Mouse (Mus musculus): Measurements from ENCODE around the gene Il1r2. TPM values are rescaled to one million over a fixed set of nuclear protein-coding genes. Genes with fewer than 3 reads are reported as not detected.
A peak's percentile ranks its signal among the peaks of the same experiment; 100 is the strongest.

Il1r2 gene
- polyA plus RNA-seq, 1 experiment from 2014 or later: 0.40 TPM

- Histone ChIP-seq H3K27ac (no peak overlapping the region), H3K4me3 (no peak overlapping the region), H3K4me1 (peaks cover 4% of the 10 kb centered on the region; the same call in 1 of the 2 replicates), H3K9me3 (no peaks in the 10 kb centered on the region), H3K27me3 (ENCODE audit: poor library complexity, severe bottlenecking) (no peaks in the 10 kb centered on the region), H3K36me3 (replicated peaks) (no peaks in the 10 kb centered on the region)
- 100% methylated on average over 2 of the region's 2 CpGs for WGBS
- no peak for DNase-seq (ENCODE audit: extremely low spot score, low spot score)
These were observed 3.4 kb downstream of the Il1r2 start for GRCm38 (mm10) chr1:40077328-40077727.

- Histone ChIP-seq H3K9me3 (no peaks in the 10 kb centered on the region), H3K36me3 (replicated peaks) (no peaks in the 10 kb centered on the region), H3K27me3 (ENCODE audit: poor library complexity, severe bottlenecking) (peaks cover 7% of the 10 kb centered on the region; the same call in 1 of the 2 replicates), H3K4me3 (no peak overlapping the region), H3K4me1 (peaks cover 8% of the 10 kb centered on the region), H3K27ac (no peak overlapping the region)
- DNase-seq (ENCODE audit: extremely low spot score, low spot score): no peak
- 72% methylated on average over 2 of the region's 2 CpGs for whole genome bisulfite sequencing
These were observed 7.2 kb downstream of the Il1r2 start for GRCm38 (mm10) chr1:40081041-40081440.

DNA sequence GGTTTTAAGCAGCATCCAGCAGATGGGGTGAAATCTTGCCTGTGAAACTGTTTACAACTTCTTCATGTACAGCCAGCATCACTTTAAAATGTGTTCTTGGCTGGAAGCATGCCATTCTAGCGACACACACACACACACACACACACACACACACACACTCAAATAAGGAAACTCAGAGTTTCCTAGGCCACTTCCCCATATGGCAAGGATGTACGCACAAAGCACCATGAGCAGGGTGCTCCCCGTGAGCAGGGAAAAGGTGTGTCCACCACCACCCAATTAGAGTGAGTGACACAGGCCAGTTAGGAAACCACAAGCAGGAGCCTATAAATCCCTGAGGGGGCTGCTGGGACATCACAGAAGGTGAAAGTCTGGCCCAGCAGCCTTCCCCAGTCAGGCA lies 10.5 kb downstream of the Il1r2 start:
- Histone ChIP-seq H3K9me3 (no peaks in the 10 kb centered on the region), H3K27me3 (ENCODE audit: poor library complexity, severe bottlenecking) (peaks cover 16% of the 10 kb centered on the region), H3K36me3 (replicated peaks) (no peaks in the 10 kb centered on the region), H3K4me3 (no peak overlapping the region), H3K4me1 (peaks cover 9% of the 10 kb centered on the region), H3K27ac (no peak overlapping the region)
- no peak for DNase-seq (ENCODE audit: extremely low spot score, low spot score)
- 66% methylated on average over 3 of the region's 3 CpGs for WGBS

- no peaks in the 10 kb centered on the region for H3K9me3 ChIP-seq
- H3K4me1 ChIP-seq: peaks cover 9% of the 10 kb centered on the region
- H3K36me3 ChIP-seq (replicated peaks): no peaks in the 10 kb centered on the region
- peak overlapping the region; percentile 58 for H3K4me3 ChIP-seq
- H3K27me3 ChIP-seq (ENCODE audit: poor library complexity, severe bottlenecking): peaks cover 16% of the 10 kb centered on the region
- peak; percentile 82 for DNase-seq (ENCODE audit: extremely low spot score, low spot score)
- 4% methylated on average over 25 of the region's 25 CpGs for WGBS
- peak overlapping the region; percentile 51; the same call in 1 of the 2 replicates for H3K27ac ChIP-seq
These were observed 11.7 kb downstream of the Il1r2 start for GRCm38 (mm10) chr1:40085403-40086182.

- no peaks in the 10 kb centered on the region; the same call in 1 of the 2 replicates for H3K4me1 ChIP-seq
- WGBS: 89% methylated on average over 9 of the region's 9 CpGs
These were observed 17.3 kb downstream of the Il1r2 start for GRCm38 (mm10) chr1:40091160-40091559.

GRCm38 (mm10) chr1:40092541-40092940 lies 18.7 kb downstream of the Il1r2 start:
- no peak overlapping the region for H3K27ac ChIP-seq
- 79% methylated on average over 6 of the region's 6 CpGs for WGBS
- H3K27me3 ChIP-seq (ENCODE audit: poor library complexity, severe bottlenecking): no peaks in the 10 kb centered on the region
- no peak overlapping the region for H3K4me3 ChIP-seq
- no peaks in the 10 kb centered on the region for H3K9me3 ChIP-seq
- H3K36me3 ChIP-seq (replicated peaks): no peaks in the 10 kb centered on the region
- no peak for DNase-seq (ENCODE audit: extremely low spot score, low spot score)
- no peaks in the 10 kb centered on the region for H3K4me1 ChIP-seq

More at GRCm38 (mm10) chr1:40091160-40091559, 17.3 kb downstream of the Il1r2 start:
- Histone ChIP-seq H3K9me3 (no peaks in the 10 kb centered on the region), H3K27me3 (ENCODE audit: poor library complexity, severe bottlenecking) (peaks cover 9% of the 10 kb centered on the region; the same call in 1 of the 2 replicates), H3K4me3 (no peak overlapping the region), H3K36me3 (replicated peaks) (no peaks in the 10 kb centered on the region), H3K27ac (no peak overlapping the region)
- no peak for DNase-seq (ENCODE audit: extremely low spot score, low spot score)

DNA sequence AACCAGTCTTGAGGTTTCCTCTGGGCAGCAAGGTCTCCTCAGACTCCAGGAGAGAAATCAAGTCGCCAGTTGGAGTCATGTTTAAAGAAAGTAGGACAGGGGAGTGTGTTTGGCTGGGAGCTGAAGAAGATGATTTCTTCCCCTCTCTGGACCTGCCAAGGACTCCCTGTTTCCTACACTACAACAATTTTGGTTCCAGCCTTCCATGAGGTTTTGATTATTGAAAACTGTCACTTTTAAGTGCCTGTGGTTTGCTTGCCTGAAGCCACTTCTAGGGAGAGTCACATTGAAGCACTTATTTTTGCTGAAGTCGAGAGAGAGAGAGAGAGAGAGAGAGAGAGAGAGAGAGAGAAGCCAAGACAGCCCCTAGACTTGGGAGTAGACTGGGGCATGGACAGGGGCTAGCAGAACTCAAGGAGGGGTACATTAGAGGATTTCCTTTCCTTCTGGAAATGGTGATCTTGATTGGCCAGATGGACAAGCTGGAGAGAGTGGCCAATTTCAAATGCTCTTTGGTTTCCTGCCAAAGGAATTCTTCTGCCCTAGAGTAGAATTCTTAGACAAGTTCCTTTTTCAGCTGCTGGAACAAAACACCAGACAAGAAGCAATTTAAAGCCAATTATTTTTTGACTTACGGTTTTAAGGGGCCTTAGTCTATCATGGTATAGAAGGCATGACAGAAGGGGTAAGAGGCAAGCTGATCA lies 20.9 kb downstream of the Il1r2 start:
- no peaks in the 10 kb centered on the region for H3K9me3 ChIP-seq
- WGBS: 83% methylated on average over 3 of the region's 3 CpGs
- H3K27me3 ChIP-seq (ENCODE audit: poor library complexity, severe bottlenecking): no peaks in the 10 kb centered on the region

DNA sequence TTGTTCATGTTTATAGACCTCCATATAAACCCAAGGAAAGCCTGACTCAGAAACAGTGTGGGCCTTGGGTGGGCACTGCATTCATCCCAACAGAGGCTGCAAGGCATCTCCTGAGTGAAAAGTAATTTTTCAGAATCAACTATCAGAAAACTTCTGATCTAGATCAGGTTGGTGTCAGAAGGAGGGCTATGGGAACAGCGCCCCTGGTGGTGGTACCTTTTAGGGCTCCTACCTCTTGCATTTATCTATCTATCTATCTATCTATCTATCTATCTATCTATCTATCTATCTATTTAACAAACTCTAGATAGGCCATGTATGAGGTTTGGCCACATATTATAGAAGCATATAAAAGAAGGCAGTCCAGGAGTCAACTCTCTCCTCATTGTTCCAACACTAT lies 21.7 kb downstream of the Il1r2 start:
- H3K9me3 ChIP-seq: no peaks in the 10 kb centered on the region
- no peaks in the 10 kb centered on the region for H3K4me1 ChIP-seq
- 28% methylated on average over 1 of the region's 1 CpGs for WGBS
- H3K27ac ChIP-seq: no peak overlapping the region
- H3K4me3 ChIP-seq: no peak overlapping the region
- H3K36me3 ChIP-seq (replicated peaks): no peaks in the 10 kb centered on the region
- no peaks in the 10 kb centered on the region for H3K27me3 ChIP-seq (ENCODE audit: poor library complexity, severe bottlenecking)
- no peak for DNase-seq (ENCODE audit: extremely low spot score, low spot score)

More for the DNA sequence above, 20.9 kb downstream of the Il1r2 start:
- no peaks in the 10 kb centered on the region for H3K36me3 ChIP-seq (replicated peaks)
- no peaks in the 10 kb centered on the region for H3K4me1 ChIP-seq
- H3K4me3 ChIP-seq: no peak overlapping the region
- DNase-seq (ENCODE audit: extremely low spot score, low spot score): no peak
- H3K27ac ChIP-seq: no peak overlapping the region

DNA sequence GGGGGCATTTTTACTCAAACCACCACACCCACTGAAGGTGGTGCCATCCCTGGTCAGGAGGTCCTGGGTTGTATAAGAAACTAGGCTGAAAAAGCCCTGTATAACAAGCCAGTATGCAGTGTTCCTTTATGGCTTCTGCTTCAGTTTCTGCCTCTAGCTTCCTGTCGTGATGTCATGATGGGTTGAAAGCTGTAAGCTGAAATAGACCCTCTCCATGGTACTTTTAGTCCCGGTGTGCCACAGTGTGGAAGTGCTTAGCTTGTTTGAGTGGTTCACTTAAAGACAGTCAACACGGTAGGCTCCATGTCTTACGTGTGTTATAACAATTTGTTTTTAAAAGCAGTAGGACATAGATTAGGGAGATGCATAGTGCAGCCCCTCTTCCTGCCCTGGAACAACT lies 32.4 kb downstream of the Il1r2 start:
- 91% methylated on average over 4 of the region's 4 CpGs for WGBS

DNA sequence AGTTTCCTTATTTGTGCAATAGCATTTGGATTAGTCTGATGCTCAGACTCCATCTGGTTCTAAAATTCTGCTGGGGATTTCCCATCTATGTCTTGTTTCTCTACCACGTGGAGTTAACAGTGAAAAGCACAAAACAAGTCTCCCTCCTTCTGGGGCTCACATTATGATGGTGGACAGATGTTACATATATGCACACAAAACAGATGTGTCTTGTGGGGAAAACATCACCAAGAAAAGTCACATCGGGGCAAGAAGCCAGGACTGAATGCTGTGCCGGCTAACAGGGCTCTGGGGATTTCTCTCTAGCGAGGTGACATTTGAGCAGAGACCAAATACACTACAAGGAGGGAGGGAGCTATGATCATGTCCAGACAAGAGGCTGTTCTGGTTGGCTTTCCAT lies 32.8 kb downstream of the Il1r2 start:
- Histone ChIP-seq H3K27ac (no peak overlapping the region), H3K36me3 (replicated peaks) (no peaks in the 10 kb centered on the region), H3K4me1 (no peaks in the 10 kb centered on the region), H3K4me3 (no peak overlapping the region), H3K9me3 (no peaks in the 10 kb centered on the region), H3K27me3 (ENCODE audit: poor library complexity, severe bottlenecking) (no peaks in the 10 kb centered on the region)
- 84% methylated on average over 4 of the region's 4 CpGs for WGBS
- DNase-seq (ENCODE audit: extremely low spot score, low spot score): no peak

More for the DNA sequence above, 32.4 kb downstream of the Il1r2 start:
- Histone ChIP-seq H3K9me3 (no peaks in the 10 kb centered on the region), H3K4me1 (no peaks in the 10 kb centered on the region), H3K4me3 (no peak overlapping the region), H3K27me3 (ENCODE audit: poor library complexity, severe bottlenecking) (no peaks in the 10 kb centered on the region), H3K36me3 (replicated peaks) (no peaks in the 10 kb centered on the region), H3K27ac (no peak overlapping the region)
- no peak for DNase-seq (ENCODE audit: extremely low spot score, low spot score)

- Histone ChIP-seq H3K9me3 (no peaks in the 10 kb centered on the region), H3K4me3 (no peak overlapping the region), H3K27me3 (ENCODE audit: poor library complexity, severe bottlenecking) (no peaks in the 10 kb centered on the region), H3K4me1 (no peaks in the 10 kb centered on the region), H3K27ac (no peak overlapping the region), H3K36me3 (replicated peaks) (no peaks in the 10 kb centered on the region)
- WGBS: 83% methylated on average over 5 of the region's 5 CpGs
- DNase-seq (ENCODE audit: extremely low spot score, low spot score): no peak
These were observed 34.3 kb downstream of the Il1r2 start for GRCm38 (mm10) chr1:40107971-40108749.

DNA sequence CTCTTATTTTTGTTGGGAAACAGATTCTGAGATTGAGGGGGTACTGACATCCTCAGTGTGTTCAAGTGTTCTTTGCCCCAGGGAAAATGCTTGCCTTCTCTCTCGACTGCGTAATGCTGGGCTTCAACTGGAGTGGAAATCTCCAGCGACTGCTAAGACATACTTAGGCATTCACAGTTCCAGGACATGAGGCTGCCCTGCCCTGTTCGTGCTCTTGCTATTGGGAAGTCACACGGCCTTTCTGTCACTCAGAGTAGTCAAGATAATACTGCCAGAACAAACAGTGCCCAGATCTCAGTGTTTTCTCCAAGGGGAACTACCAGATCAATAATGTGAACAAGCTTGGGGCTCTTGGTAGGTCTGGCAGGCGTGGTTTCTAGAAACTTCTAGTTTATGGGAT lies 35.9 kb downstream of the Il1r2 start:
- Histone ChIP-seq H3K27ac (no peak overlapping the region), H3K9me3 (no peaks in the 10 kb centered on the region), H3K4me1 (no peaks in the 10 kb centered on the region), H3K36me3 (replicated peaks) (no peaks in the 10 kb centered on the region), H3K27me3 (ENCODE audit: poor library complexity, severe bottlenecking) (no peaks in the 10 kb centered on the region), H3K4me3 (no peak overlapping the region)
- DNase-seq (ENCODE audit: extremely low spot score, low spot score): no peak
- 77% methylated on average over 6 of the region's 6 CpGs for WGBS
